Mouse (Mus musculus) midbrain, embryonic 10.5 days (tissue): ENCODE measurements at regions not wholly inside any gene's neighbourhood (a gene's known extent, or its start where the extent isn't known, plus 50 kb on each side); places are given as distances from the start of the nearest gene placed in this dataset.

Experiments used
- DNase-seq: peaks from one replicate; pipeline ENCODE4 v3.0.0-alpha.2; 2017; ENCODE audit warnings: low spot score
- H3K27ac ChIP-seq: fragments of 300-500 bp; sonication (generic); replicated peaks from 2 replicates; pipeline ENCODE4 v1.5.1; 2016; ENCODE audit warnings: mild to moderate bottlenecking
- H3K27me3 ChIP-seq: fragments of 300-500 bp; sonication (generic); 2 replicates; pipeline ENCODE4 v1.6.1; 2016; ENCODE audit warnings: low read depth, mild to moderate bottlenecking; ENCODE audit not compliant: poor library complexity, severe bottlenecking
- H3K36me3 ChIP-seq: fragments of 300-500 bp; sonication (generic); 2 replicates; pipeline ENCODE4 v1.6.1; 2016; ENCODE audit warnings: mild to moderate bottlenecking, moderate library complexity
- H3K4me1 ChIP-seq: fragments of 300-500 bp; sonication (generic); 2 replicates; pipeline ENCODE4 v1.6.1; 2016
- H3K4me3 ChIP-seq: fragments of 300-500 bp; sonication (generic); 2 replicates; pipeline ENCODE4 v1.5.1; 2016; ENCODE audit warnings: mild to moderate bottlenecking, moderate library complexity
- H3K9me3 ChIP-seq: fragments of 300-500 bp; sonication (generic); replicated peaks from 2 replicates; pipeline ENCODE4 v1.6.1; 2016; ENCODE audit warnings: mild to moderate bottlenecking
- WGBS: fragments of 180-500 bp; shearing (Covaris S2); methylation state at CpG from one replicate; pipeline ENCODE4 v1.1.7; 2016; 5-methylcytosine and 5-hydroxymethylcytosine counted together

GRCm38 (mm10) chr13:82066174-82066573, 283.3 kb downstream of the Cetn3 start:
- Histone ChIP-seq H3K27me3 (no peaks in the 10 kb centered on the region), H3K9me3 (no peaks in the 10 kb centered on the region), H3K36me3 (no peaks in the 10 kb centered on the region), H3K4me3 (no peak overlapping the region), H3K27ac (no peak overlapping the region), H3K4me1 (no peaks in the 10 kb centered on the region)
- DNase-seq = no peak
- WGBS = 53% methylated on average over 1 of the region's 1 CpGs

- Histone ChIP-seq H3K4me3 (no peak overlapping the region), H3K27me3 (no peaks in the 10 kb centered on the region), H3K27ac (no peak overlapping the region), H3K4me1 (no peaks in the 10 kb centered on the region), H3K36me3 (no peaks in the 10 kb centered on the region), H3K9me3 (no peaks in the 10 kb centered on the region)
- DNase-seq = no peak
- 91% methylated on average over 3 of the region's 3 CpGs for WGBS
Observed at GRCm38 (mm10) chr13:82066674-82067270, 283.9 kb downstream of the Cetn3 start.

- Histone ChIP-seq H3K9me3 (no peaks in the 10 kb centered on the region), H3K27me3 (no peaks in the 10 kb centered on the region), H3K36me3 (no peaks in the 10 kb centered on the region), H3K4me1 (no peaks in the 10 kb centered on the region), H3K4me3 (no peak overlapping the region), H3K27ac (no peak overlapping the region)
- no peak for DNase-seq
- WGBS = 90% methylated on average over 1 of the region's 1 CpGs
Observed at GRCm38 (mm10) chr13:82072449-82072848, 289.6 kb downstream of the Cetn3 start.

GRCm38 (mm10) chr13:82073343-82073742, 290.5 kb downstream of the Cetn3 start:
- no peaks in the 10 kb centered on the region for H3K4me1 ChIP-seq
- H3K4me3 ChIP-seq = no peak overlapping the region

GRCm38 (mm10) chr13:82081375-82081774, 298.5 kb downstream of the Cetn3 start:
- no peaks in the 10 kb centered on the region for H3K4me1 ChIP-seq
- no peaks in the 10 kb centered on the region for H3K36me3 ChIP-seq
- no peaks in the 10 kb centered on the region for H3K27me3 ChIP-seq
- 92% methylated on average over 2 of the region's 2 CpGs for WGBS
- H3K27ac ChIP-seq = no peak overlapping the region
- H3K9me3 ChIP-seq = no peaks in the 10 kb centered on the region
- no peak overlapping the region for H3K4me3 ChIP-seq
- DNase-seq = no peak

More at GRCm38 (mm10) chr13:82073343-82073742, 290.5 kb downstream of the Cetn3 start:
- H3K27me3 ChIP-seq = no peaks in the 10 kb centered on the region
- H3K36me3 ChIP-seq = no peaks in the 10 kb centered on the region
- DNase-seq = no peak
- H3K27ac ChIP-seq = no peak overlapping the region
- no peaks in the 10 kb centered on the region for H3K9me3 ChIP-seq

- no peak overlapping the region for H3K27ac ChIP-seq
- no peaks in the 10 kb centered on the region for H3K36me3 ChIP-seq
- WGBS = 74% methylated on average over 3 of the region's 3 CpGs
- DNase-seq = no peak
- no peaks in the 10 kb centered on the region for H3K27me3 ChIP-seq
- H3K9me3 ChIP-seq = no peaks in the 10 kb centered on the region
- no peak overlapping the region for H3K4me3 ChIP-seq
- H3K4me1 ChIP-seq = no peaks in the 10 kb centered on the region
Observed at GRCm38 (mm10) chr13:82087635-82088034, 304.8 kb downstream of the Cetn3 start.

- 75% methylated on average over 5 of the region's 5 CpGs for WGBS
- Histone ChIP-seq H3K9me3 (no peaks in the 10 kb centered on the region), H3K4me1 (no peaks in the 10 kb centered on the region), H3K36me3 (no peaks in the 10 kb centered on the region), H3K4me3 (no peak overlapping the region), H3K27ac (no peak overlapping the region), H3K27me3 (no peaks in the 10 kb centered on the region)
- DNase-seq = no peak
Observed at GRCm38 (mm10) chr13:82092186-82092585, 309.3 kb downstream of the Cetn3 start.

- H3K27ac ChIP-seq = no peak overlapping the region
- 84% methylated on average over 2 of the region's 2 CpGs for WGBS
Observed at GRCm38 (mm10) chr13:82106032-82106431, 323.2 kb downstream of the Cetn3 start.

GRCm38 (mm10) chr13:82129777-82130735, 347.2 kb downstream of the Cetn3 start:
- H3K27ac ChIP-seq = no peak overlapping the region
- DNase-seq = peak; percentile 32
- H3K27me3 ChIP-seq = no peaks in the 10 kb centered on the region
- WGBS = 36% methylated on average over 7 of the region's 7 CpGs
- H3K9me3 ChIP-seq = 0 out of 2 replicates have a peak, but pooled peaks cover 3% of the 10 kb centered on the region
- peaks cover 14% of the 10 kb centered on the region for H3K4me1 ChIP-seq
- no peak overlapping the region for H3K4me3 ChIP-seq
- no peaks in the 10 kb centered on the region for H3K36me3 ChIP-seq

More at GRCm38 (mm10) chr13:82106032-82106431, 323.2 kb downstream of the Cetn3 start:
- Histone ChIP-seq H3K27me3 (no peaks in the 10 kb centered on the region), H3K36me3 (no peaks in the 10 kb centered on the region), H3K9me3 (no peaks in the 10 kb centered on the region), H3K4me3 (no peak overlapping the region), H3K4me1 (no peaks in the 10 kb centered on the region)
- DNase-seq = no peak
